In genomic region chr6:83775638-83776293, GRCm38 (mm10) we compare ENCODE assay signal across 7 mouse cellular contexts. TPM values are rescaled to one million over a fixed set of nuclear protein-coding genes. Genes with fewer than 3 reads are reported as not detected.
DNase-seq lines count a peak whose midpoint lies in the region; ATAC-seq lines count a peak whose summit lies in the region.

Tex261 (minus strand) TSS chr6:83775813.

- peak within 1 kb of the TSS; percentile 88 for H3K9ac ChIP-seq in embryonic facial prominence, embryonic 12.5 days
- H3K9ac ChIP-seq in limb, embryonic 11.5 days (ENCODE audit: low read length) = peak within 1 kb of the TSS; percentile 72
- peak within 1 kb of the TSS; percentile 88 for H3K9ac ChIP-seq in midbrain, embryonic 14.5 days (replicated peaks; ENCODE audit: low read length)

- DNase-seq in adrenal gland, postnatal 25 days = peak; percentile 95
- DNase-seq in heart, adult 11 months = peak; percentile 99
- peak; percentile 91 for DNase-seq in kidney, adult 18-20 months
- peak; percentile 93 for DNase-seq in limb, embryonic 11.5 days (ENCODE audit: low spot score)
- DNase-seq in midbrain, embryonic 14.5 days = peak; percentile 94
- DNase-seq in spleen, adult 18-20 months = peak; percentile 77 to 88

- peak within 1 kb of the TSS; percentile 79 for H3K27ac ChIP-seq in embryonic facial prominence, embryonic 12.5 days
- H3K27ac ChIP-seq in limb, embryonic 11.5 days (replicated peaks; ENCODE audit: low read depth, low read length) = 0 out of 2 replicates have a peak within 1 kb of the TSS, but pooled peaks have one; percentile 42
- peak within 1 kb of the TSS; percentile 81 for H3K27ac ChIP-seq in midbrain, embryonic 14.5 days (replicated peaks; ENCODE audit: low read depth, low read length)

- H3K4me3 ChIP-seq in embryonic facial prominence, embryonic 12.5 days = peak within 1 kb of the TSS; percentile 91
- H3K4me3 ChIP-seq in limb, embryonic 11.5 days (ENCODE audit: low read depth, low read length) = peak within 1 kb of the TSS; percentile 67
- H3K4me3 ChIP-seq in midbrain, embryonic 14.5 days (replicated peaks; ENCODE audit: low read depth, low read length) = peak within 1 kb of the TSS; percentile 93

- H3K27me3 ChIP-seq in embryonic facial prominence, embryonic 12.5 days = no peaks in the 10 kb centered on the region; the same call in 1 of the 2 replicates
- H3K27me3 ChIP-seq in limb, embryonic 11.5 days (ENCODE audit: control insufficient read depth, insufficient read depth, low read length) = no peaks in the 10 kb centered on the region
- no peaks in the 10 kb centered on the region for H3K27me3 ChIP-seq in midbrain, embryonic 14.5 days (ENCODE audit: control insufficient read depth, insufficient read depth, low read length)

- H3K9me3 ChIP-seq in embryonic facial prominence, embryonic 12.5 days = no peaks in the 10 kb centered on the region
- H3K9me3 ChIP-seq in limb, embryonic 11.5 days (ENCODE audit: control insufficient read depth, low read length) = no peaks in the 10 kb centered on the region
- no peaks in the 10 kb centered on the region for H3K9me3 ChIP-seq in midbrain, embryonic 14.5 days (ENCODE audit: control insufficient read depth, low read length)

- ATAC-seq in embryonic facial prominence, embryonic 12.5 days (ENCODE audit: insufficient number of reproducible peaks, insufficient read depth, low FRiP score, low TSS enrichment) = peak; percentile 96
- peak; percentile 83 for ATAC-seq in limb, embryonic 11.5 days (ENCODE audit: insufficient number of reproducible peaks, low FRiP score, low TSS enrichment, low read depth)
- ATAC-seq in midbrain, embryonic 14.5 days (ENCODE audit: low FRiP score, low TSS enrichment) = peak; percentile 94

- peaks cover 11% of the 10 kb centered on the region for H3K36me3 ChIP-seq in embryonic facial prominence, embryonic 12.5 days
- H3K36me3 ChIP-seq in limb, embryonic 11.5 days (ENCODE audit: control insufficient read depth, insufficient read depth, low read length) = no peaks in the 10 kb centered on the region; the same call in 1 of the 2 replicates
- H3K36me3 ChIP-seq in midbrain, embryonic 14.5 days (ENCODE audit: control insufficient read depth, insufficient read depth, low read length) = peaks cover 18% of the 10 kb centered on the region

- H3K4me1 ChIP-seq in embryonic facial prominence, embryonic 12.5 days = peaks cover 12% of the 10 kb centered on the region
- peaks cover 9% of the 10 kb centered on the region for H3K4me1 ChIP-seq in limb, embryonic 11.5 days (ENCODE audit: control insufficient read depth, insufficient read depth, low read length)
- peaks cover 16% of the 10 kb centered on the region for H3K4me1 ChIP-seq in midbrain, embryonic 14.5 days (ENCODE audit: control insufficient read depth, insufficient read depth, low read length)

- under 1% methylated on average over 45 of the region's 45 CpGs for WGBS in embryonic facial prominence, embryonic 12.5 days
- WGBS in limb, embryonic 11.5 days = under 1% methylated on average over 44 of the region's 45 CpGs
- WGBS in midbrain, embryonic 14.5 days = under 1% methylated on average over 45 of the region's 45 CpGs

- peak within 1 kb of the TSS; percentile 76 for H3K4me2 ChIP-seq in embryonic facial prominence, embryonic 12.5 days (replicated peaks)
- peak within 1 kb of the TSS; percentile 86 for H3K4me2 ChIP-seq in limb, embryonic 11.5 days (ENCODE audit: low read depth, severe bottlenecking)
- peak within 1 kb of the TSS; percentile 88 for H3K4me2 ChIP-seq in midbrain, embryonic 14.5 days (ENCODE audit: low read length)

RNA-seq across cellular contexts. Expression of gene Tex261, which starts in this region (rescaled TPM):
- total RNA-seq in adrenal gland, postnatal 25 days (2021) = 108 and 125 TPM in 2 replicates
- 81.3 and 83.6 TPM in 2 replicates for polyA plus RNA-seq in embryonic facial prominence, embryonic 12.5 days (2016; fragmentation: Nextera tagmentation; extraction: Ambion mirVana)
- polyA plus RNA-seq in limb, embryonic 11.5 days (2014; fragmentation: Nextera tagmentation; extraction: Ambion mirVana) = 62.2 and 63.8 TPM in 2 replicates
- 59.0 and 62.3 TPM in 2 replicates for polyA plus RNA-seq in midbrain, embryonic 14.5 days (2014; fragmentation: Nextera tagmentation; extraction: Ambion mirVana)

Comparison
In these comparisons a context has a peak if more than half of its experiments do, and no peak if none do; other contexts are left out.
1. Peak in every context shown above with its lines: DNase-seq, ATAC-seq, H3K4me3 ChIP-seq and H3K27ac ChIP-seq.